Mouse (Mus musculus) embryonic facial prominence, embryonic 13.5 days (tissue): ENCODE measurements around the gene Capn11. TPM values are rescaled to one million over a fixed set of nuclear protein-coding genes. Genes with fewer than 3 reads are reported as not detected.

Experiments
- ATAC-seq: fragments of 200-750 bp; cut with Nextera tagmentation; 2 replicates; pipeline ENCODE4 v1.8.0; 2017; ENCODE audit warnings: low read depth; ENCODE audit not compliant: insufficient number of reproducible peaks, insufficient read depth, low FRiP score, low TSS enrichment
- H3K27ac ChIP-seq: fragments of 300-500 bp; sonication (generic); 2 replicates; pipeline ENCODE4 v1.5.1; 2015; ENCODE audit warnings: moderate library complexity, mild to moderate bottlenecking, inconsistent platforms
- H3K27me3 ChIP-seq: fragments of 300-500 bp; sonication (generic); 2 replicates; pipeline ENCODE4 v1.6.1; 2015; ENCODE audit warnings: mild to moderate bottlenecking, inconsistent platforms
- H3K36me3 ChIP-seq: fragments of 300-500 bp; sonication (generic); 2 replicates; pipeline ENCODE4 v1.6.1; 2015; ENCODE audit warnings: mild to moderate bottlenecking, inconsistent platforms
- H3K4me1 ChIP-seq: fragments of 300-500 bp; sonication (generic); 2 replicates; pipeline ENCODE4 v1.6.1; 2015; ENCODE audit warnings: inconsistent platforms
- H3K4me2 ChIP-seq: fragments of 300-500 bp; sonication (generic); 2 replicates; pipeline ENCODE4 v1.6.1; 2015; ENCODE audit warnings: moderate library complexity, mild to moderate bottlenecking, inconsistent platforms
- H3K4me3 ChIP-seq: fragments of 300-500 bp; sonication (generic); 2 replicates; pipeline ENCODE4 v1.5.1; 2015; ENCODE audit warnings: mild to moderate bottlenecking, inconsistent platforms
- H3K9ac ChIP-seq: fragments of 300-500 bp; sonication (generic); 2 replicates; pipeline ENCODE4 v1.6.1; 2015; ENCODE audit warnings: mild to moderate bottlenecking, inconsistent platforms
- H3K9me3 ChIP-seq: fragments of 300-500 bp; sonication (generic); 2 replicates; pipeline ENCODE4 v1.6.1; 2016; ENCODE audit warnings: inconsistent platforms
- WGBS: fragments of 180-500 bp; shearing (Covaris S2); methylation state at CpG from one replicate; pipeline ENCODE4 v1.1.7; 2015; ENCODE audit warnings: mixed read lengths; 5-methylcytosine and 5-hydroxymethylcytosine counted together
- polyA plus RNA-seq: library from polyadenylated mRNA; unstranded; fragments of >200 nt; fragmentation: Nextera tagmentation; extraction: Ambion mirVana; gene quantifications from 2 replicates; pipeline ENCODE4 v1.2.1, GENCODE M21; 2015

The Capn11 gene
- polyA plus RNA-seq, 1 experiment from 2014 or later, result 0.63 TPM

DNA sequence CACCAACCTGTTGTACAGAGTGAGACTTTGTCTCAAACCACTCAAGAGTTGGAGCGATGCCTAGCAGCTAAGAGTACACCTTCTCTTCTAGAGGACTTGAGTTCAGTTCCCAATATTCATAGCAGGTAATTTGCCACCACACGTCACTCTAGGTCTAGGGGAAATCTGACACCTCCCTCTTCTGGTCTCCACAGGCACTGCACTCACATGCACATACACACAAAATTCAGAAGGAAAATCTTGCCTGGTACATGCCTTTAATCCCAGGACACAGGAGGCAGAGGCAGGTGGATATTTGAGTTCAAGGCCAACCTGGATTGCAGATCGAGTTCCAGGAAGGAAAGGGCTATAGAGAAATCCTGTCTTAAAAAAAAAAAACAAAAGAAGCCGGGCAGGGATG lies 14.9 kb downstream of the Capn11 start:
- Histone ChIP-seq H3K27ac (no peak overlapping the region), H3K4me3 (no peak overlapping the region), H3K4me1 (no peaks in the 10 kb centered on the region), H3K4me2 (no peak overlapping the region), H3K36me3 (no peaks in the 10 kb centered on the region), H3K9me3 (no peaks in the 10 kb centered on the region), H3K27me3 (no peaks in the 10 kb centered on the region), H3K9ac (no peak overlapping the region)
- ATAC-seq, result no peak
- whole genome bisulfite sequencing, result 91% methylated on average over 4 of the region's 4 CpGs

DNA sequence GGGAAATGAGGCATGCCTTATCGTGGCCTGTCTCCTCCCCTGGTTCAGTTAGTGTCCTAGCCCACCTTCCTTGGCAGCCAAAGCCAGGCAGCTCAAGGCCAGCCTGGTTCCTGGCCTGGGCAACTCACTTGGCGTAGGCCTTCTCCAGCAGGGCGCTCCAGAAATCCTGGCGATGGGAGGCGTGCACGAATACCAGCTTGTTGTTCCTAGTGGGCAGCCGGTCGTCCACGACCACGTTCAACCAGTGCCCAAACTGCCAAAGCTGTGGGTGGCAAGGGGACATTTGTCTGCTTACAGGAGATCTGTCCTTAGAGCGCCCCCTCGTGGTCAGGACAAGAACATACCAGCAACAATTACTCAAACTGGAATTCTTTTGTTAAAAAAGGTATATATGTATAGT lies 16.4 kb downstream of the Capn11 start:
- no peak overlapping the region for H3K27ac ChIP-seq
- no peaks in the 10 kb centered on the region for H3K27me3 ChIP-seq
- no peaks in the 10 kb centered on the region for H3K36me3 ChIP-seq
- no peaks in the 10 kb centered on the region for H3K9me3 ChIP-seq
- no peak overlapping the region for H3K4me2 ChIP-seq
- ATAC-seq, result no peak
- 0 out of 2 replicates have a peak overlapping the region, but pooled peaks have one; percentile 27 for H3K9ac ChIP-seq
- H3K4me1 ChIP-seq, result no peaks in the 10 kb centered on the region
- H3K4me3 ChIP-seq, result no peak overlapping the region
- 18% methylated on average over 12 of the region's 12 CpGs for WGBS

DNA sequence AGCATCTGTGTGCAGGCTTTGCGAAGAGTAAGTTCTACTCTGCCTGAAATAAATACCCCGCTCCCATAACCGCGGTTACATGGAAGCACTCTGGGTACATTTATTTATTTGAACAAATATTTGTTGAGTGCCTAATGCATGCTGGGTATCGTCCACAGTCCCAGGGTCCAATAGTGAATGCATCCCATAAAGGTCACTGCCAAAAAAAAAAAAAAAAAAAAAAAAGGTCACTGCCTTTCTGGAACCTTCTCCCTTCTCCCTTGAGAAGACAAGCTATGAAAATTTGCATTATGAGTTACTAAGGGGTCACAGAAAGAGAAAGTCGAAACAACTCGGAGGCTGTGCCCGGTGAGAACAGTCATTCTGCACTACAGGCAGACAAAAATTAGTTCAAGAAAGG lies 17.1 kb downstream of the Capn11 start:
- ATAC-seq, result no peak
- Histone ChIP-seq H3K9me3 (no peaks in the 10 kb centered on the region), H3K4me3 (no peak overlapping the region), H3K4me2 (no peak overlapping the region), H3K27me3 (no peaks in the 10 kb centered on the region), H3K4me1 (no peaks in the 10 kb centered on the region), H3K27ac (no peak overlapping the region), H3K36me3 (no peaks in the 10 kb centered on the region), H3K9ac (no peak overlapping the region)
- WGBS, result 88% methylated on average over 8 of the region's 8 CpGs

DNA sequence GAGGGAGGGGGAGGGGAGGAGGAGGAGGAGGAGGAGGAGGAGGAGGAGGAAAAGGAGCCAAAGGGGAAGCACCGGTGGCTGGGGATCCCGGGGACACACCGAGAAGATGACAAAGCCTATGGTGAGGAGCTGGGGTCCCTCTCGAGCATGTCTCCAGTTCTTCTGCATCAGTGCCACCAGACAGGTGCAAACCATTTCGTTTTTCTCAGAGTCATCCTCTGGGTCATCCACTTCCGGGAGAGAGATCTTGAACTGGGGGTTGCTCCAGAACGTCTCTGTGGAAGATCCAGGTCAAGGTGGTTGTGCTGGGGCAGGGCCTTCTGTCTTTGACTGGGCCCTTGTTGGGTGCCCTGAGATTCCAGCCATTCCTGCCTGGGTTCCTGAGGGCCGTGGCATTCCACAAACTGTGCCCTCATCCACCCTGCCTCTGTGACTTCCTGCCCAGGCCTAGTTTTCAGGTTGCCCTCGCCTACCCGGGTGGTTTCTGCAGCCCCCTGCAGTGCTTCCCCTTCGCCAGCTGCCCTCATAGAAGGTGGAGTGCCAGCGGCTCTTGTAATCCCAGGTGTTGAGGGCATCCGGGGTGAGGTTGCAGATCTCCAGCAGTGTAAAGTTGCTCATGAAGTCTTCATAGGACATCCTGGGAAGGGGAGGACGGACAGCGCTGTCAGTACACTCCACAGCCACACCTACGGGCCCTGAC lies 20.4 kb downstream of the Capn11 start:
- Histone ChIP-seq H3K36me3 (no peaks in the 10 kb centered on the region), H3K27me3 (no peaks in the 10 kb centered on the region), H3K4me2 (no peak overlapping the region), H3K27ac (no peak overlapping the region), H3K4me3 (no peak overlapping the region), H3K9me3 (no peaks in the 10 kb centered on the region), H3K9ac (no peak overlapping the region), H3K4me1 (no peaks in the 10 kb centered on the region)
- whole genome bisulfite sequencing, result 80% methylated on average over 16 of the region's 16 CpGs
- no peak for ATAC-seq

DNA sequence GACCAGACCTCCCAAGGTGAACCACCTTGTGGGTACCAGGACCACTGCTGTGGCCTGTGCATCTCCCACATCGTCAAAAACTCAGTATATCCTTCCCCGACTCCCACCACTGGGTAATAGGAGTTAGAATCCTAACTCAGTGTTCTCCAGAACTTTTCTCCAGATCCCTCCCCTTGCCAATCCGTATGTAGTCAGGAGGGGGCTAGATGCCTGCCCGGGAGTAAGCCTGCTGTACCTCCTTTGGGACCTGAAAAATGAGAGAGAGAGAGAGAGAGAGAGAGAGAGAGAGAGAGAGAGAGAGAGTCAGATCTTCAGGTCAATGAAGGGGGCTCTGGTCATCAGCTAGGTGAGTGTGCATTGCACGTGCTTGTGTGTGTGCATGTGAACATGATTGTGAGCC lies 25.1 kb downstream of the Capn11 start:
- H3K9ac ChIP-seq, result no peak overlapping the region
- no peak overlapping the region for H3K4me2 ChIP-seq
- H3K9me3 ChIP-seq, result no peaks in the 10 kb centered on the region
- H3K4me1 ChIP-seq, result peaks cover 10% of the 10 kb centered on the region
- no peaks in the 10 kb centered on the region for H3K36me3 ChIP-seq
- no peak overlapping the region for H3K27ac ChIP-seq
- H3K27me3 ChIP-seq, result no peaks in the 10 kb centered on the region
- WGBS, result 77% methylated on average over 5 of the region's 5 CpGs
- no peak overlapping the region for H3K4me3 ChIP-seq
- no peak for ATAC-seq

DNA sequence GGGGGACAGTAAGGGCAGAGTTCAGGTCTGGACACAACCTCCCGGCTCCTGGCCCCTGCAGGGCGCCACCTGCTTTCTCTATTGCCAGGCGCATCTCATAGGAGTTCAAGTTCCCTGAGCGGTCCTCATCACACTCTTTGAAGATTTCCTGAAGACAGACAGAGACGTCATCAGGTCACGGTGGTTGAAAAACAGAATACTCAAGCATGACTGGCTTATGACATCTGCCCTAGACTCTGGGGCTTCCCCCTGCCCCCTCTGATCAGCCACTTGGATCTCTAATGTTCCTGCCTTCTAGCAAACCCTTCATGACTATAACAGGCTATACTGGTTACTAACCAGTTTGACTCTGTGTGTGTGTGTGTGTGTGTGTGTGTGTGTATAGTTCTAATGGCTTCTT lies 27.2 kb downstream of the Capn11 start:
- no peak for ATAC-seq
- H3K4me1 ChIP-seq, result peaks cover 10% of the 10 kb centered on the region
- no peaks in the 10 kb centered on the region for H3K36me3 ChIP-seq
- 64% methylated on average over 6 of the region's 6 CpGs for WGBS
- H3K27ac ChIP-seq, result no peak overlapping the region
- no peaks in the 10 kb centered on the region for H3K9me3 ChIP-seq
- H3K27me3 ChIP-seq, result no peaks in the 10 kb centered on the region
- no peak overlapping the region for H3K4me3 ChIP-seq
- H3K4me2 ChIP-seq, result no peak overlapping the region
- H3K9ac ChIP-seq, result no peak overlapping the region

DNA sequence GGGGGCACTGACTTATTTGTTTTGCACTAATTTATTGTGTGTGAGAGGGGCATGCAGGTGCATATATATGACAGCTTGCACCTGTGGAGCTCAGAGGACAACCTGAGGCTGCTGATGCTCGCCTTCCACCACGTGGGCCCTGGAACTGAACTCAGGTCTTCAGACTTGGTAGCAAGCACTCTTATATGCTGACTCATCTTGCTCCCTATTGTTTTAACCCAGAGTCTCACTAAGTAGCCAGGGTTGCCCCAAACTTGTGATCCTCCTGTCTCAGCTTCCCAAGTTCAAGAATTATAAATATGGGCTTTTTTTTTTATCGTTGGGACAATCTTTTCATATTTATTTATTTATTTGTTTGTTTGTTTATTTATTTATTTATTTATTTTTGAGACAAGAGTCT lies 28.1 kb downstream of the Capn11 start:
- WGBS, result 57% methylated on average over 3 of the region's 3 CpGs
- ATAC-seq, result no peak
- Histone ChIP-seq H3K27ac (no peak overlapping the region), H3K9me3 (no peaks in the 10 kb centered on the region), H3K36me3 (no peaks in the 10 kb centered on the region), H3K4me1 (peaks cover 14% of the 10 kb centered on the region), H3K27me3 (no peaks in the 10 kb centered on the region), H3K4me3 (no peak overlapping the region), H3K9ac (no peak overlapping the region), H3K4me2 (peak overlapping the region; percentile 87; the same call in 1 of the 2 replicates)

DNA sequence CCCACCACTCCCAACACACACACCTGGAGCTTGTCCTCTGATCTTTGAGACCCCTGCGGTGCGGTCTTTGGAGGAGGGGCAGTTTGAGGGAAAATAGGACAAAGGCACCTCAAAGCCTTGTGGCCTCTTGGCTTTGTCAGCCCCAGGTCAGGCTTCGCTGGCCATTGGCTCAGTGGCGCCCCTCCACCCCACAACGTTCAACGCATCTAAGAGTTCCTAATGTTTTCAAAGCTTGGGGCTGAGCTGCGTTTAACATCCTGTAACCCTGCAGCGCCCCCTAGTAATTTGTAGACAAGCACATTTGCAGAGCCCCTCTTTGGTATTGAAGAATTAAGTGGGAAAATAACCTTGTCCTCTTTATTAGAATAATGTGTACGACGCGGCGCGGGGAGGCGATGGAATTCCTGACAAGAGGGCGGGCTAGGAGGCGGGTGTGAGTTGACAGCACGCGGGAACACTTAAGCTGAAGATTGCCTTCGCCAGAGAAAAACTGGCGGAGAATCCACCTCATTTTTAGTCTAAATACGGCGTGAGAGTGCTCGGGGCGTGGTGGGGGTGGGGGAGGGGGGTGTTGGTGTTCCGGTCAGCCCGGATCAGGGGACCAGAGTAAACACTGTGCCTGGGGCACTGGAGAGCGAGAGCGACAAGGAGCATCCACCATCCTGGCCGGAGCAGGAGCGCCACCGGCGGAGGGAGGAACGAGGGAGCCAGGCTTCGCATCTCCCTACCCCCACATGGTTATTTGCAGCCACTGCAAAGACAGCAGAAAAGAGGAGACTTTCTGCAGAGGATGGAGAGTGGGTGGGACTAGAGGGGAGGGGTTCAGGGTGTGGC lies 29.0 kb downstream of the Capn11 start:
- Histone ChIP-seq H3K4me1 (peaks cover 14% of the 10 kb centered on the region), H3K36me3 (no peaks in the 10 kb centered on the region), H3K9me3 (no peaks in the 10 kb centered on the region), H3K27ac (peak overlapping the region; percentile 16; the same call in 1 of the 2 replicates), H3K4me2 (peak overlapping the region; percentile 87), H3K4me3 (peak overlapping the region; percentile 48), H3K27me3 (no peaks in the 10 kb centered on the region), H3K9ac (peak overlapping the region; percentile 70)
- ATAC-seq, result peak; percentile 53; the same call in 1 of the 2 replicates
- 2% methylated on average over 34 of the region's 34 CpGs for WGBS

DNA sequence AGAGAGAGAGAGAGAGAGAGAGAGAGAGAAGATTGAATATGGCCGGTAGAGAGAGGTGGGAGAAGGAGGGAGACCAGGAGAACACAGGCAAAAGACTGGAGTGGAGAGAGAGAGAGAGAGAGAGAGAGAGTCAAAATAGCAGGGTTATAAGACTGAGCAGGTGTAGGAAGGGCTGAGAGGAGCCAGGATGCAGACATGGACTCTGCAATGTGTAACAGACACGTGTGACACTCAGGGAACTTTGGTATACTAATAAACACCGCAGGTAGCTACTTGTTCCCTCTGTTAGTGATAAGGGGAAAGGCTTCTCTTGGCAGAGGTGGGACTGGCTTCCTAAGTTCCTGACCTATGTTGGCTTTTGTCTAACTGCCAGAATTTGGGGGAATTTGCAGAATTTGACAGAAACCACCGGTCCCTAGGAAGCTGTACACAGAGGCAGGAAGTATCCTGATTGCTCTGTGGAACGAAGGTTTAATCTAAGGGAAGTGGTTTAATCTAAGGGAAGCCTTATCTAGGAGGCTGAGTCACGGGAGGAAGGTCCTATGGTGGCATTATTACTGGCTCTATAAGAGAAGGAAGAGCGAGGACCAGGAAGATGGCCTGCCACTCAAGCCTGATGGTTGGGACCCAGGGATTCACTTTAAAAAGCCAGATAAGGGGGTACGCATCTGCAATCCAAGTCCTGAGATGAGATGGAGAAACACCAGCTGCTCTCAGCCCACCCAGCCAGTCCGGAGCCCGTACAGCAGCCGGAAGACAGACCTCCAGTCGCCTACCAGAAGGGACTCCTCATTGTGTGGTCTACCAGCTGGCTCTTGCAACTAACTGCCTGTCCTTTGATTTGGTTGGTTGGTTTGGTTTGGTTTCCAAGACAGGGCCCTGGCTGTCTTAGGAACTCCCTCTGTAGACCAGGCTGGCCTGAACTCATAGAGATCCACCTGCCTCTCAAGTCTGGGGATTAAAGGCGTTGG lies 30.0 kb downstream of the Capn11 start:
- WGBS, result 67% methylated on average over 13 of the region's 13 CpGs
- ATAC-seq, result no peak
- Histone ChIP-seq H3K27ac (0 out of 2 replicates have a peak overlapping the region, but pooled peaks have one; percentile 16), H3K4me1 (peaks cover 14% of the 10 kb centered on the region), H3K4me2 (peak overlapping the region; percentile 87), H3K36me3 (no peaks in the 10 kb centered on the region), H3K27me3 (no peaks in the 10 kb centered on the region), H3K4me3 (peak overlapping the region; percentile 48), H3K9ac (peak overlapping the region; percentile 70; the same call in 1 of the 2 replicates), H3K9me3 (no peaks in the 10 kb centered on the region)

DNA sequence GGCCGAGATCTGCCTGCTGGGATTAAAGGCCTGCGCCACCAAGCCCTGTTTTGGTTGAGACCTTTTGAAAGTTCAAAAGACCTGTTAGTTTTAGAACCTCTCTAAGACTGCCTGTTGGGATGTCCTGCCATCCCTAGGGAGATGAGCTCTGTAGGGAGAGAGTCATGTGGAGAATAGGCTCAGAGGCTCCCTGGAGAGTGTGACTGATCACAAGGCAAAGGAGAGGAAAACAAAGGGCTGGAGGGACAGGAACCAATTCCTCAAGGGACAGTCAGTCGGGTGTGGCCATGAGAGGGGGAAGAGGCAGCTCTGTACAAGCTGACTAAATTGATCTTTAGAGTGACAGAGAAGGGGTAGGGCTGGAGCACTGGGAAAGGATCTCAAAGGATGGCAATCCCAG lies 31.0 kb downstream of the Capn11 start:
- no peaks in the 10 kb centered on the region for H3K36me3 ChIP-seq
- no peaks in the 10 kb centered on the region for H3K27me3 ChIP-seq
- H3K4me1 ChIP-seq, result peaks cover 14% of the 10 kb centered on the region
- no peak overlapping the region for H3K4me3 ChIP-seq
- no peak overlapping the region for H3K4me2 ChIP-seq
- ATAC-seq, result no peak
- no peak overlapping the region for H3K27ac ChIP-seq
- no peak overlapping the region for H3K9ac ChIP-seq
- WGBS, result 27% methylated on average over 3 of the region's 3 CpGs
- no peaks in the 10 kb centered on the region for H3K9me3 ChIP-seq

DNA sequence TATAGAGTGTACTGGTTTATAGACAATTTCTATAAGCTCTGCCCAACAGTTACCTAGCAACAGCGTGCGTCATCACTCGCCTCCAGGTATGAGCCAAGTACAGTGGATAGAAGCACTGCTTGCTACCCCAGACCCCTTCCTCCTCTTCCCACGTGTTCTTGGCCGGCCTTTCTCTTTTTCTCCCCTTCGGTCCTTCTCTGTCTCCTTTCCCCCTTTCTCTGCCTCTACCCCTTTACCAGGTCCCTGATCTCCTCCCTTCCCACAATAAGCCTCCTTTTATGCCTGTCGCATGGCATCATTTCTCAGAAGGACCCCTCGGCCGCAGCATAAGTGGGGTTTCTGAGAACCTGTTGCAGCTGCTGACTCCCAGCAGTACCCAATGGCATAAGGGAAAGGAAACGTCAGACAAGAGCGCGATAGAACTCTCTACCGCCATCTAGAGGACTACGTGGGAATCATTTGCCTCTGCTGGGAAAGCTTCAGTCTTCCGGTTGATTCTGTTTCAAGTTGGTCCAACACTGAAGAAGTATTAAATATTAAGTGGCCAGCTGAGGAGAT lies 32.5 kb downstream of the Capn11 start:
- no peaks in the 10 kb centered on the region for H3K27me3 ChIP-seq
- no peaks in the 10 kb centered on the region for H3K9me3 ChIP-seq
- H3K9ac ChIP-seq, result peak overlapping the region; percentile 38; the same call in 1 of the 2 replicates
- H3K36me3 ChIP-seq, result no peaks in the 10 kb centered on the region
- peaks cover 14% of the 10 kb centered on the region for H3K4me1 ChIP-seq
- H3K27ac ChIP-seq, result no peak overlapping the region
- peak overlapping the region; percentile 17; the same call in 1 of the 2 replicates for H3K4me3 ChIP-seq
- peak overlapping the region; percentile 51 for H3K4me2 ChIP-seq
- no peak for ATAC-seq
- 20% methylated on average over 15 of the region's 15 CpGs for WGBS
